Mouse (Mus musculus): ENCODE measurements at regions not wholly inside any gene's neighbourhood (a gene's known extent, or its start where the extent isn't known, plus 50 kb on each side); places are given as distances from the start of the nearest gene placed in this dataset.
"Not testable (repeated sequence)": the region's sequence is repeated elsewhere in the genome, so short reads cannot be mapped to it uniquely, and the experiment has no call there.

DNA sequence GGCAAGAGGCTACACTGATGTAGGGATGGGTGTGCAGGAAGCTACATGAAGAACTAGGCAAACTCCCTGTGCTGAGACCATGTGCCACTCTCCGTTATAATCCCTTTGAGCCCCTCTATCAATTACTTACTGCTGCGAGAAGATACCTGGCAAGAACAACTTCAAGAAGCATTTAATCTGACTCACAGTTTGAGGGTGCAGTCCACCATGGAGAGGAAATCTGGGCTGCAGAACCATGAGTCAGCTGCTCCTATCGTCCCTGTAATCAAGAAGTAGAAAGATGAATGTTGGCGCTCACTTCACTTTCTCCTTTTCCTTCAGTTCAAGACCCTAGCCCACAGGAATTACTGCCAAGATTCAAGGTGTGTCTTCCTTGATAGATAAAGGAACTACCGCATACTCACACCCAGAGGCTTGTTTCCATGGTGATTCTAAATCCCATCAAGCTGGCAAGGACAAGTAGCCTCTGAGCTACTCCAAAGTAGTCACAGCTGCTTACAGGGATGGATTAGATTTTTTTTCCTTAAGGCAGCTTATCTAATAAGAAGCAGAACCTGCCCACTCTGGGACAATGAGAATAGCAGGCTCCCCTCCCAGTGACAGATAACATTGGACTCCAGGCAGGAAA, 411.0 kb upstream of the Htr2a start:
- Histone ChIP-seq H3K4me2 (no peak overlapping the region), H3K27me3 (no peaks in the 10 kb centered on the region), H3K36me3 (ENCODE audit: poor library complexity, severe bottlenecking) (no peaks in the 10 kb centered on the region), H3K27ac (no peak overlapping the region), H3K9ac (no peak overlapping the region), H3K9me3 (replicated peaks) (no peaks in the 10 kb centered on the region), H3K4me3 (no peak overlapping the region), H3K4me1 (no peaks in the 10 kb centered on the region)
- WGBS: 73% methylated on average over 5 of the region's 5 CpGs
- no peak for ATAC-seq

DNA sequence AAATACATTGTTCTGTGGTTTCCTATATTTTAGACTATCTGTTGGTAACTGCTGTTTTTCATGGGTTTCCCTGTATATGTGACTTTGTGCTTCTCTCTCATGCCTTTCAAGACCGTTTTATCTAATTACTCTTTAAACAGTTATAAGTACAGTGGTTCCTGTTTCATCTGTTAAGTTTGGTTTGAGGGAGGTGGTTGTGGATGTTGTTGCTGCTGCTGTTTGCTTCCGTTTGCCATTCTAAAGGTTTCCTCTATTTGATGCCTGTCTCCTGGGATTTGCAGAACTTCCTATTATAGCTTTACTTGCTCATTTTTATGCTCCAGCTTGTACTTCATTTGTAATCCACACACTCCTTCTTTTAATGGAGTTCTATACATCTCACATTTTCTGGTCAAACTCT, 400.4 kb upstream of the Htr2a start:
- H3K4me1 ChIP-seq: no peaks in the 10 kb centered on the region
- H3K9me3 ChIP-seq (replicated peaks): no peaks in the 10 kb centered on the region
- H3K36me3 ChIP-seq (ENCODE audit: poor library complexity, severe bottlenecking): no peaks in the 10 kb centered on the region
- no peak overlapping the region for H3K9ac ChIP-seq
- no peak overlapping the region for H3K4me2 ChIP-seq
- H3K27ac ChIP-seq: no peak overlapping the region
- WGBS: 80% methylated on average over 2 of the region's 2 CpGs
- H3K27me3 ChIP-seq: no peaks in the 10 kb centered on the region
- ATAC-seq: no peak
- H3K4me3 ChIP-seq: no peak overlapping the region

GRCm38 (mm10) chr14:74249263-74249878, 391.3 kb upstream of the Htr2a start:
- H3K4me1 ChIP-seq: no peaks in the 10 kb centered on the region
- peak; percentile 62; the same call in 1 of the 2 replicates for ATAC-seq
- H3K36me3 ChIP-seq (ENCODE audit: poor library complexity, severe bottlenecking): no peaks in the 10 kb centered on the region
- H3K9ac ChIP-seq: no peak overlapping the region
- 77% methylated on average over 5 of the region's 5 CpGs for WGBS
- no peaks in the 10 kb centered on the region for H3K9me3 ChIP-seq (replicated peaks)
- H3K4me3 ChIP-seq: no peak overlapping the region
- H3K27ac ChIP-seq: no peak overlapping the region
- H3K4me2 ChIP-seq: no peak overlapping the region
- no peaks in the 10 kb centered on the region for H3K27me3 ChIP-seq

GRCm38 (mm10) chr14:74250021-74250420, 390.6 kb upstream of the Htr2a start:
- Histone ChIP-seq H3K27ac (no peak overlapping the region), H3K9me3 (replicated peaks) (no peaks in the 10 kb centered on the region), H3K36me3 (ENCODE audit: poor library complexity, severe bottlenecking) (no peaks in the 10 kb centered on the region), H3K4me3 (no peak overlapping the region), H3K4me2 (no peak overlapping the region), H3K4me1 (no peaks in the 10 kb centered on the region), H3K27me3 (no peaks in the 10 kb centered on the region), H3K9ac (no peak overlapping the region)
- ATAC-seq: no peak
- 77% methylated on average over 2 of the region's 2 CpGs for WGBS

DNA sequence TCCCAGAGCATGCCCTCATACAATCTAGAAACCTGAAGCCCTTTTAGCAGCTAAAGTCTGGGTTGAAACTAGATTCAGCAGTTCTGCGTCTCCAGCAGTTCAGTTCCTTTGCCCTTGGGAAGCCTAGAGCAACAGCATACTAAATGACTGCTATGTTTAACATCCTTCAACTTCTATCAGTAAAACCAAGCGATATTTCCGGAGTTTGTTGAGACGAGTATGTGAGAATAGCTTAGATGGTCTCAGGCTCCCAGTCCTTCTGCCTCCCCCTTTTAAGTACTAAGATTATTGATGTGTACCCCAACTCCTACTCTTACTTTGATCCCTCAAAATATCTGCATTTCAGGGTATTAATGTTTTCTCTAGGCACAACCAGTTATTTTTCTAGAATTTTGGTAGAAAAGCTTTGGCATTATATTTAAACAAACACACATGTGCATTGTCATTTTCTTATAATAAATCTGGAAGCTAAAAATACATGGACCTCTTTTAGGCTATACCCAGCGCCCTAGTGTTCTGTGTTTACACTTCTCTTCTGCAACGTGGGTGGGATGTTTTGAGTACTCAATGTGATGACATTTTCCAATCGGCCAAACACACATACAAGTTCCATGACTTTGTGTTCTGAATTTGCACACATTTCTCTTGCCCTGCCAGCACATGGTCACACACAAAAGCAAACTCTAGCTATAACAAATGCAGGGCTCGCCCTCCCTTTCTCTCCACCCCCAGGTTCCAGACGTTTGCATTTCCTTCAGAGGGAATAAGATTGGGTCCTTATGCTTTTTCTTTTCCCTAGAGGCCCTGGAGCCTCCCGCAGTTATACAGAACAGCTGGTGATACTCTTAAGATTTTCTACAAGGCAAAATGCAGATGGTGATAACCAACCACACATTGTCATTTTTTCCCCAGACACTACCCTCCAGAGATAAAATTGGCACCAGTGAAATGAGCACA, 388.2 kb upstream of the Htr2a start:
- Histone ChIP-seq H3K9ac (no peak overlapping the region), H3K9me3 (replicated peaks) (no peaks in the 10 kb centered on the region), H3K4me3 (no peak overlapping the region), H3K36me3 (ENCODE audit: poor library complexity, severe bottlenecking) (no peaks in the 10 kb centered on the region), H3K27me3 (no peaks in the 10 kb centered on the region), H3K4me1 (no peaks in the 10 kb centered on the region), H3K4me2 (no peak overlapping the region), H3K27ac (no peak overlapping the region)
- WGBS: 74% methylated on average over 10 of the region's 10 CpGs
- ATAC-seq: no peak; the same call in 1 of the 2 replicates

- no peak overlapping the region for H3K9ac ChIP-seq
- H3K27me3 ChIP-seq: no peaks in the 10 kb centered on the region
- H3K4me1 ChIP-seq: no peaks in the 10 kb centered on the region
- H3K4me3 ChIP-seq: no peak overlapping the region
- ATAC-seq: no peak
- no peaks in the 10 kb centered on the region for H3K36me3 ChIP-seq (ENCODE audit: poor library complexity, severe bottlenecking)
- H3K27ac ChIP-seq: no peak overlapping the region
- no peak overlapping the region for H3K4me2 ChIP-seq
- no peaks in the 10 kb centered on the region for H3K9me3 ChIP-seq (replicated peaks)
These were observed 385.6 kb upstream of the Htr2a start for GRCm38 (mm10) chr14:74255000-74255399.

GRCm38 (mm10) chr14:74259437-74259836, 381.2 kb upstream of the Htr2a start:
- peak; percentile 51; the same call in 1 of the 2 replicates for ATAC-seq
- no peaks in the 10 kb centered on the region for H3K9me3 ChIP-seq (replicated peaks)
- no peaks in the 10 kb centered on the region for H3K4me1 ChIP-seq
- no peak overlapping the region for H3K9ac ChIP-seq
- no peak overlapping the region for H3K4me2 ChIP-seq
- no peak overlapping the region for H3K4me3 ChIP-seq
- H3K27ac ChIP-seq: no peak overlapping the region
- H3K27me3 ChIP-seq: no peaks in the 10 kb centered on the region
- H3K36me3 ChIP-seq (ENCODE audit: poor library complexity, severe bottlenecking): no peaks in the 10 kb centered on the region

DNA sequence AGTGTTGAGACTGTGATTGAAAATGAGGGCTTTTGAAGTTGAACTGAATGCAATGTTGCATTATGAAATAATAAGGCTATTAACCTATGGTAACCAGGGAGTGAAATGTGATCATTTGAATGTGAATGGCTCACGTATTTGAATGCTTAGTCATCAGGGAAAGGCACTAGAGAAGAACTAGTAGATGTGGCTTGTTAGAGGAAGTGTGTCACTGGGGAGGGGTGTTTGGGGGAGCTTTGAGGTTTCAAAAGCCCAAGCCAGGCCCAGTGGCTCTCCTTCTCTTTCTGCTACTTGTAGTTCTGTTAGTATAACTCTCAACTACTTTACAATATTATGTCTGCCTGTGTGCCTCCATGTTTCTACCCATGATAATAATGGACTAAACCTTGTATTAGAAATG, 373.6 kb upstream of the Htr2a start:
- WGBS: 34% methylated on average over 1 of the region's 1 CpGs
- no peak overlapping the region for H3K4me2 ChIP-seq
- H3K9me3 ChIP-seq (replicated peaks): no peaks in the 10 kb centered on the region
- H3K9ac ChIP-seq: no peak overlapping the region
- H3K4me1 ChIP-seq: no peaks in the 10 kb centered on the region
- H3K27ac ChIP-seq: no peak overlapping the region
- no peaks in the 10 kb centered on the region for H3K36me3 ChIP-seq (ENCODE audit: poor library complexity, severe bottlenecking)
- ATAC-seq: no peak
- H3K27me3 ChIP-seq: no peaks in the 10 kb centered on the region
- H3K4me3 ChIP-seq: no peak overlapping the region

DNA sequence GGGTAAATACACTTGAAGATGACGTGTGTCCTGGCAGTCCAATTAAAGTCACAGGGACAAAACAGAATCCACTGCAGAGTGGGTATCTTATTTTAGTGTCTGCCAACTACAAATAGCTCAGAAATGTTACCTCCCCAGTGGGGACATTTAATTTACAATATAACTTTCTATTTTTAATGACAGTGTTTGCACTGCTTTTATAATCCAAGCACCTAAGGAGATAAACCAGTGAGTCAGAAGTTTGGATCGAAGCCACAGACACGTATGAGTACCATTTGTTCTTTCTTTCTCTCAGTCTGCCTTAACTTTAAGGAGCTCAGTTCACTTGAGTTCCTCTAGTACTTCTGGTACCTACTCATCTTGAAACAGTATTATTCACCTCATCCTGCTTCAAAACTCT, 346.1 kb upstream of the Htr2a start:
- Histone ChIP-seq H3K9me3 (replicated peaks) (no peaks in the 10 kb centered on the region), H3K27ac (no peak overlapping the region), H3K4me1 (no peaks in the 10 kb centered on the region), H3K4me3 (no peak overlapping the region), H3K9ac (no peak overlapping the region), H3K27me3 (no peaks in the 10 kb centered on the region), H3K36me3 (ENCODE audit: poor library complexity, severe bottlenecking) (no peaks in the 10 kb centered on the region), H3K4me2 (no peak overlapping the region)
- no peak for ATAC-seq
- WGBS: 84% methylated on average over 3 of the region's 3 CpGs

DNA sequence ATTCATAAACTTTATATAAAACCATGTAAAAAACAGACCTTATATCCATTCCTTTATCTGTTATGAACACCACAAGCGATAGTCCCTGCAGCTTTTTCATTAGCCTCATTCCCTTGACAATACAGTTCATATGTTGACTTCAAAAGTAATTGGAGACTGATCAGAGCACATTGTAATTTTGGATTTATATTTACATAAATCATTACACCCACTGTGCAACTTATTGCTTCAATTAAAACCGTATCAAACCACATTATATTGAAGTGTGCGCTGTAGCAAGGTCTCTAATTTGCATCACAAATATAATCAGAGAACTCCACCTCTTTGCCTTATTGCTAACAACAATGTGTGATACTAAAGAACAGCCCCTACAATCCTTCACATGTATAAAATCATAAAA, 336.2 kb upstream of the Htr2a start:
- no peak overlapping the region for H3K27ac ChIP-seq
- H3K27me3 ChIP-seq: no peaks in the 10 kb centered on the region
- no peak overlapping the region for H3K4me2 ChIP-seq
- no peaks in the 10 kb centered on the region for H3K4me1 ChIP-seq
- whole genome bisulfite sequencing: 67% methylated on average over 3 of the region's 3 CpGs
- no peak overlapping the region for H3K9ac ChIP-seq
- H3K36me3 ChIP-seq (ENCODE audit: poor library complexity, severe bottlenecking): no peaks in the 10 kb centered on the region
- H3K4me3 ChIP-seq: no peak overlapping the region
- ATAC-seq: no peak
- no peaks in the 10 kb centered on the region for H3K9me3 ChIP-seq (replicated peaks)

DNA sequence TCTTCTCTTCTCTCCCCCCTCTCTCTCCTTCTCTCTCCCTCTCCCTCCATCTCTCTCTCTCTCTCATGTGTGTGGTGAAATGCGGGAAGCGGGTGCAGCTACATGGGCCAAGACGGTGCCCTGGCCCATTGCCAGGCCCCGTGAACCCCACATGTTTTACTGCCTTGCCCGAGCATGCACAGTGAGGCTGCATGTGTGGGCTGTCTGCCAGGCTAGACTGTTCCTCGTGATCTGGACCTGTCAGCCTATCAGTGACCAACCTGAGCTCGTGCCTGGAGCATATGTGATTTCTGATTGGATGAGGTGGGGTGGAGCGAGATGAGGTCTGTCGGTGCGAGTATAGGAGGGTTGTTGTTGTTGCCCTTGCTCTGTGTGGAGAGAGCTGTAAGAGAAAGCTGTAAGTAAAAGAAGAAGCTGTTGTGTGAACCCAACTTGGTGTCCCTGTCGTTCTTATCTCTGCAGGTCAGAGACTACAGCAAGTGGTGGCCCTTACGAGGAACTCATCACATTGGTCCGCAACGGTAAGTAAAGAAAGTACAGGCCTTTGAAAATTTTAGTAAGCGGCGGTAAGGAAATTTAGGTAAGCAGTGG, 333.8 kb upstream of the Htr2a start:
- H3K36me3 ChIP-seq (ENCODE audit: poor library complexity, severe bottlenecking): no peaks in the 10 kb centered on the region
- no peak overlapping the region for H3K27ac ChIP-seq
- 91% methylated on average over 16 of the region's 16 CpGs for WGBS
- H3K9me3 ChIP-seq (replicated peaks): no peaks in the 10 kb centered on the region
- no peak for ATAC-seq
- H3K4me2 ChIP-seq: no peak overlapping the region
- H3K27me3 ChIP-seq: no peaks in the 10 kb centered on the region
- H3K9ac ChIP-seq: no peak overlapping the region
- no peaks in the 10 kb centered on the region for H3K4me1 ChIP-seq
- no peak overlapping the region for H3K4me3 ChIP-seq

GRCm38 (mm10) chr14:74309451-74309850, 331.2 kb upstream of the Htr2a start:
- 86% methylated on average over 2 of the region's 2 CpGs for WGBS
- H3K27ac ChIP-seq; H3K4me2 ChIP-seq; ATAC-seq; H3K27me3 ChIP-seq; H3K9ac ChIP-seq; H3K4me3 ChIP-seq; H3K36me3 ChIP-seq (ENCODE audit: poor library complexity, severe bottlenecking); H3K9me3 ChIP-seq (replicated peaks); H3K4me1 ChIP-seq: not testable (repeated sequence)

Data from forebrain, embryonic 13.5 days (tissue).